Mouse (Mus musculus) neural tube, embryonic 15.5 days (tissue): ENCODE results near the gene Limd1. TPM values are rescaled to one million over a fixed set of nuclear protein-coding genes. Genes with fewer than 3 reads are reported as not detected.

ENCODE experiments used
- ATAC-seq: fragments of 200-750 bp; cut with Nextera tagmentation; 2 replicates; pipeline ENCODE4 v1.8.0; 2017; ENCODE audit warnings: mild to moderate bottlenecking, moderate TSS enrichment, moderate library complexity; ENCODE audit not compliant: low FRiP score
- H3K27ac ChIP-seq: fragments of 300-500 bp; sonication (generic); replicated peaks from 2 replicates; pipeline ENCODE4 v1.5.1; 2015; ENCODE audit warnings: mild to moderate bottlenecking, inconsistent platforms
- H3K27me3 ChIP-seq: fragments of 300-500 bp; sonication (generic); replicated peaks from 2 replicates; pipeline ENCODE4 v1.6.1; 2015; ENCODE audit warnings: inconsistent platforms
- H3K36me3 ChIP-seq: fragments of 300-500 bp; sonication (generic); 2 replicates; pipeline ENCODE4 v1.6.1; 2015; ENCODE audit warnings: inconsistent platforms
- H3K4me1 ChIP-seq: fragments of 300-500 bp; sonication (generic); 2 replicates; pipeline ENCODE4 v1.6.1; 2015; ENCODE audit warnings: inconsistent platforms
- H3K4me2 ChIP-seq: fragments of 300-500 bp; sonication (generic); 2 replicates; pipeline ENCODE4 v1.6.1; 2015; ENCODE audit warnings: inconsistent platforms, mild to moderate bottlenecking, moderate library complexity
- H3K4me3 ChIP-seq: fragments of 300-500 bp; sonication (generic); replicated peaks from 2 replicates; pipeline ENCODE4 v1.5.1; 2015; ENCODE audit warnings: mild to moderate bottlenecking, inconsistent platforms
- H3K9ac ChIP-seq: fragments of 300-500 bp; sonication (generic); replicated peaks from 2 replicates; pipeline ENCODE4 v1.6.1; 2015; ENCODE audit warnings: mild to moderate bottlenecking, inconsistent platforms
- H3K9me3 ChIP-seq: fragments of 300-500 bp; sonication (generic); replicated peaks from 2 replicates; pipeline ENCODE4 v1.6.1; 2016; ENCODE audit warnings: inconsistent platforms
- WGBS: fragments of 180-500 bp; shearing (Covaris S2); methylation state at CpG from one replicate; pipeline ENCODE4 v1.1.7; 2015; ENCODE audit warnings: mixed read lengths; 5-methylcytosine and 5-hydroxymethylcytosine counted together
- polyA plus RNA-seq: library from polyadenylated mRNA; unstranded; fragments of >200 nt; fragmentation: Nextera tagmentation; extraction: Ambion mirVana; gene quantifications from 2 replicates; pipeline ENCODE4 v1.2.1, GENCODE M21; 2015

Gene Limd1
- polyA plus RNA-seq, 1 experiment from 2014 or later: 10.9 TPM

DNA sequence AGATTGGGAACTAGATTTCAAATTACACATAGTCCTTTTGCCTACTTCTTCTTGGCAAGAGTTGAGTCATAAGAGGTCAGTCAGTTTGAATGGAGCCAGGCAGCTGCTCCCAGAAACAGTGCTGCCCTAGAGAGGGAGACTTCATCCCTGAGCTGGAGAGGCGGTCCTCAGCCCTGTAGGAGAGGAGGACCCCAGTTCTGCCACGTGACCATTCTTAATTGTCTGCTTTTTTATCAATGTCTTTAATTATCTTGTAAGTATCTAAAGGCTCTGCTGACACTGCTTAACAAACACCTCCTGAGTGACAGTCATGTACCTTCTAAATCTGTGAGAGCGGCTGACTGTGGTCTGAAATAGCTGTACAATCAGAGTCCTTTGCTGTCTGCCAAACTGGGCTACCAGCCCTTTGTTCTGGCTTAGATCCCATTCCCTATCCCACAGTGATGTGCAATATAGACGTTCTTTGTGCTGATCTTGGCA, 11.3 kb upstream of the Limd1 start:
- Histone ChIP-seq H3K4me3 (no peak overlapping the region), H3K27ac (no peak overlapping the region)
- ATAC-seq: no peak

DNA sequence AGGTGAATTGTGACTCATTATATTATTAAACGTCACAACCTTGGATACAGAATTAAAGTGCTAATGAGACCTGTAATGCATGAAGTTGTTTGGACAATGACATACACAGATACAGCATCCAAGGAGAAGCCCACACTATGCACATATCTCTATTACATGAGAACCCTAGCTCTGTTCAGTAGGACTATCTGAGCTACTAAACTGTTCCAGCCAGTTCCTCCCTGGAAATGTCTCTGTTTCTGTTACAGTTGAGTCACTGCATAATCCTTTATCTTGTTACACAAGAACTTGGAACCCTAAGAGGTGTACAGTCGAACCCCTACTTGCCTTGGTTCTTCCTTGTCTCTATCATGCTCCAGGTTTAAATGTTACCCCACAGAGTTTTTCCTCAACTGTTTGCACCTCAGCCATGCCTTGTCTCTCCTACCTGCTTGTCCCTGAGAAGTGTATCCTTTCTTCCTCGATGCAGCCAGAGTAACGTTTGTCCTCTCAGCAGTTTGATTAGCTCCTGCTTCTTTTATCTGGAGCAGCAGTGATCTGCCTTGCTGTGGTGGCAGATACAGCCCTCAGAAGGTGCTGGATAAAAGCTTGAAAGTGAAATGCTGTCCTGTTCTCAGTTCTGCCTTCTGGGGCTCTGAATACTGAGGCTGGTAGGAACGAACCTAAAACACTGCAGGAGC, 10.0 kb upstream of the Limd1 start:
- H3K9ac ChIP-seq: no peak overlapping the region
- no peak for ATAC-seq
- H3K4me2 ChIP-seq: no peak overlapping the region
- H3K4me1 ChIP-seq: no peaks in the 10 kb centered on the region
- H3K27ac ChIP-seq: no peak overlapping the region
- no peaks in the 10 kb centered on the region for H3K9me3 ChIP-seq
- H3K4me3 ChIP-seq: no peak overlapping the region
- no peaks in the 10 kb centered on the region for H3K36me3 ChIP-seq
- WGBS: 80% methylated on average over 5 of the region's 5 CpGs
- H3K27me3 ChIP-seq: no peaks in the 10 kb centered on the region

More for the DNA sequence above, 11.3 kb upstream of the Limd1 start:
- no peaks in the 10 kb centered on the region for H3K9me3 ChIP-seq
- H3K27me3 ChIP-seq: no peaks in the 10 kb centered on the region
- no peak overlapping the region for H3K9ac ChIP-seq
- H3K4me1 ChIP-seq: no peaks in the 10 kb centered on the region
- no peaks in the 10 kb centered on the region for H3K36me3 ChIP-seq
- 65% methylated on average over 4 of the region's 4 CpGs for WGBS
- no peak overlapping the region for H3K4me2 ChIP-seq

- no peak for ATAC-seq
- H3K9ac ChIP-seq: no peak overlapping the region
- H3K4me2 ChIP-seq: no peak overlapping the region
- H3K36me3 ChIP-seq: no peaks in the 10 kb centered on the region
- H3K4me1 ChIP-seq: no peaks in the 10 kb centered on the region
- no peak overlapping the region for H3K27ac ChIP-seq
- H3K27me3 ChIP-seq: no peaks in the 10 kb centered on the region
- H3K9me3 ChIP-seq: no peaks in the 10 kb centered on the region
- no peak overlapping the region for H3K4me3 ChIP-seq
These were observed 9.4 kb upstream of the Limd1 start for GRCm38 (mm10) chr9:123469087-123469486.

DNA sequence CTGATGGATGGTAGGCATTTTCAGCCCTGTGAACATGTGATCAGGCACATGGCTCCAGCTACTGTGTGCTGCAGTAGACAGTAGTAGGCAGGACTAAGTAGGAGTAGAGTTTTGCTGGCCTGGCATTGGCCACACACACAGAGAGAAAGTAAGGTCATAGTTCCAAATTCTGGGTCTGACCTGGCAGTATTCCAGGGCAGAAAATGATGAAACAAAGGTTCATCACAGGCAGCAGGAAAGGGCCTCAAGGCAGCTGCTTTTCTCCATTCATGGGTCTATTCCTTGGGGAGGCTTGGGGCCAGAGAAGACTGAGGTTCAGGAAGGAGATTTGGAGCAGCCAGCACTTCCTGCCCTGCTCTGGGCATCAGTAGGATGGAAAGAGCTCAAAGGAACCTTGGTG, 5.1 kb upstream of the Limd1 start:
- peaks cover 6% of the 10 kb centered on the region for H3K4me1 ChIP-seq
- no peak for ATAC-seq
- H3K9ac ChIP-seq: no peak overlapping the region
- no peaks in the 10 kb centered on the region for H3K27me3 ChIP-seq
- no peak overlapping the region for H3K4me3 ChIP-seq
- no peaks in the 10 kb centered on the region for H3K36me3 ChIP-seq
- H3K4me2 ChIP-seq: no peak overlapping the region
- no peak overlapping the region for H3K27ac ChIP-seq
- no peaks in the 10 kb centered on the region for H3K9me3 ChIP-seq

DNA sequence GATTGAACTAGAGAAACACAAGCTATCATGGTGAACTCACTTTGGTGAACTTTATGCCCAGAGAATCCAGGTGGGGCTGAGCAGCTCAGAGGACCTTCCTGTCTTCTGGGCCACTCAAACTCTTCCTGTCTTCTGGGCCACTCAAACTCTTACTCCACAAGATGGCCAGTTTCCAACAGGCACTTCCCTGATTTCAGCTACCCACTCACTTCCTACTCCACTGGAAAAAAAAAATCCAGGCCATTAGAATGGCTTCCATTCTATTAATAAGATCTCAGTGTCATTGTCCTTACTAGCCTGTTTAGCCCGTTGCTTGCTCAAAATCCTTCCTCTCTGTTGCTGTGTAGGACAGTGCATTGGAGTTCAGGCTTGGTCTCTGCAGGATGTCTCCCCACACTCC, 2.9 kb upstream of the Limd1 start:
- H3K36me3 ChIP-seq: no peaks in the 10 kb centered on the region
- H3K4me1 ChIP-seq: peaks cover 21% of the 10 kb centered on the region
- WGBS: 76% methylated on average over 1 of the region's 1 CpGs
- no peaks in the 10 kb centered on the region for H3K9me3 ChIP-seq
- no peaks in the 10 kb centered on the region for H3K27me3 ChIP-seq
- no peak overlapping the region for H3K9ac ChIP-seq
- no peak overlapping the region for H3K27ac ChIP-seq
- H3K4me3 ChIP-seq: no peak overlapping the region
- H3K4me2 ChIP-seq: no peak overlapping the region
- ATAC-seq: no peak

- peak overlapping the region; percentile 32; the same call in 1 of the 2 replicates for H3K9ac ChIP-seq
- no peak overlapping the region for H3K27ac ChIP-seq
- no peaks in the 10 kb centered on the region for H3K36me3 ChIP-seq
- ATAC-seq: peak; percentile 82
- no peaks in the 10 kb centered on the region for H3K9me3 ChIP-seq
- H3K4me2 ChIP-seq: peak overlapping the region; percentile 76
- peak overlapping the region; percentile 62 for H3K4me3 ChIP-seq
- no peaks in the 10 kb centered on the region for H3K27me3 ChIP-seq
- H3K4me1 ChIP-seq: peaks cover 35% of the 10 kb centered on the region
- WGBS: 2% methylated on average over 23 of the region's 29 CpGs
These were observed 398 bp upstream of the Limd1 start for GRCm38 (mm10) chr9:123478031-123478585.

GRCm38 (mm10) chr9:123479196-123479669, 727 bp downstream of the Limd1 start:
- peak; percentile 11; the same call in 1 of the 2 replicates for ATAC-seq
- WGBS: 23% methylated on average over 17 of the region's 17 CpGs
- H3K9me3 ChIP-seq: no peaks in the 10 kb centered on the region
- peaks cover 35% of the 10 kb centered on the region for H3K4me1 ChIP-seq
- no peaks in the 10 kb centered on the region for H3K27me3 ChIP-seq
- H3K4me2 ChIP-seq: peak overlapping the region; percentile 76
- no peaks in the 10 kb centered on the region for H3K36me3 ChIP-seq
- H3K27ac ChIP-seq: peak overlapping the region; percentile 56
- peak overlapping the region; percentile 62 for H3K4me3 ChIP-seq
- peak overlapping the region; percentile 57 for H3K9ac ChIP-seq

DNA sequence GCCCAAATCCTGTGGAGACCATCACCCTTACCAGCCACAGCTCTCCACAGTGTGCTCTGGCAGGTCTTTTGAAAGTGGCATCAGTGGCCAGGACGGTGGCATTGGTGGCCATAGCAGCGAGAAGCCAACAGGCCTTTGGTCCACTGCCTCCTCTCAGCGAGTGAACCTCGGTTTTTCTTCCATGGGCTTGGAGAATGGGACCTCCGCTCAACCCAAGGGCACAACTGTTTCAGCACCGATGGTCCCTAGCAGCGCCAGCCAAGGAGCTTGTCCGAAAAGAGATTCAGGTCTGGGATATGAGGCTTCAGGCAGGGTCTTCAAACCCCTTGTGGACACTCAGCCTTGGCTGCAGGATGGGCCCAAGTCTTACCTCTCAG, 1.4 kb downstream of the Limd1 start:
- Histone ChIP-seq H3K9ac (0 out of 2 replicates have a peak overlapping the region, but pooled peaks have one; percentile 57), H3K27me3 (no peaks in the 10 kb centered on the region)
- no peak for ATAC-seq

GRCm38 (mm10) chr9:123480253-123480921, 1.9 kb downstream of the Limd1 start:
- Histone ChIP-seq H3K4me2 (peak overlapping the region; percentile 76), H3K9ac (no peak overlapping the region), H3K9me3 (no peaks in the 10 kb centered on the region), H3K27me3 (no peaks in the 10 kb centered on the region), H3K4me3 (peak overlapping the region; percentile 8; the same call in 1 of the 2 replicates), H3K4me1 (peaks cover 35% of the 10 kb centered on the region), H3K27ac (no peak overlapping the region), H3K36me3 (no peaks in the 10 kb centered on the region)
- ATAC-seq: no peak
- WGBS: 82% methylated on average over 18 of the region's 18 CpGs

More for the DNA sequence above, 1.4 kb downstream of the Limd1 start:
- WGBS: 88% methylated on average over 8 of the region's 8 CpGs
- Histone ChIP-seq H3K36me3 (no peaks in the 10 kb centered on the region), H3K4me3 (peak overlapping the region; percentile 62), H3K27ac (no peak overlapping the region), H3K4me2 (peak overlapping the region; percentile 76), H3K9me3 (no peaks in the 10 kb centered on the region), H3K4me1 (peaks cover 35% of the 10 kb centered on the region)

DNA sequence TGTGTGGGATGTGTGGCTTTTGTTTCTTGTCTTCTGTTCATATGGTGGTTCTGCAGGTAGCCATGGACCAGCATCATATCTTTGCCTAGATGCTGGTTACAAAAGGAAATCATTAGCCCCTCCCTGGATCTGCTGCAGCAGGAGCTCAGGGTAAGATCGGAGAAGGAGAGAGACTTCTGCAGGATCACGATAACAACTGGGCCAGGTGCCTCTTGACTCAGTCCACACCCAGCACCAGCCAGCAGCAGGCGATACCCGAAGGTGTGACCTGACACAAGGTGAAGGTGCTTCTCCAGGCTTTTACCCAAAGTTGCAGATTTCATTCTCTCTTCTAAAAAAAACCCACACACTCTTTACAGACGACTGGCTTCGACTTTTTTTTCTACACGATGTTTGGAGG, 2.6 kb downstream of the Limd1 start:
- peaks cover 35% of the 10 kb centered on the region for H3K4me1 ChIP-seq
- no peak overlapping the region for H3K4me3 ChIP-seq
- no peak overlapping the region for H3K27ac ChIP-seq
- no peak for ATAC-seq
- WGBS: 76% methylated on average over 7 of the region's 7 CpGs
- peak overlapping the region; percentile 76 for H3K4me2 ChIP-seq
- no peaks in the 10 kb centered on the region for H3K9me3 ChIP-seq
- no peaks in the 10 kb centered on the region for H3K27me3 ChIP-seq
- H3K36me3 ChIP-seq: no peaks in the 10 kb centered on the region
- no peak overlapping the region; the same call in 1 of the 2 replicates for H3K9ac ChIP-seq

GRCm38 (mm10) chr9:123483598-123483997, 5.1 kb downstream of the Limd1 start:
- Histone ChIP-seq H3K9me3 (no peaks in the 10 kb centered on the region), H3K4me3 (no peak overlapping the region), H3K9ac (no peak overlapping the region), H3K4me1 (peaks cover 29% of the 10 kb centered on the region), H3K4me2 (no peak overlapping the region), H3K27ac (no peak overlapping the region), H3K27me3 (no peaks in the 10 kb centered on the region), H3K36me3 (no peaks in the 10 kb centered on the region)
- no peak for ATAC-seq
- 87% methylated on average over 1 of the region's 1 CpGs for WGBS

DNA sequence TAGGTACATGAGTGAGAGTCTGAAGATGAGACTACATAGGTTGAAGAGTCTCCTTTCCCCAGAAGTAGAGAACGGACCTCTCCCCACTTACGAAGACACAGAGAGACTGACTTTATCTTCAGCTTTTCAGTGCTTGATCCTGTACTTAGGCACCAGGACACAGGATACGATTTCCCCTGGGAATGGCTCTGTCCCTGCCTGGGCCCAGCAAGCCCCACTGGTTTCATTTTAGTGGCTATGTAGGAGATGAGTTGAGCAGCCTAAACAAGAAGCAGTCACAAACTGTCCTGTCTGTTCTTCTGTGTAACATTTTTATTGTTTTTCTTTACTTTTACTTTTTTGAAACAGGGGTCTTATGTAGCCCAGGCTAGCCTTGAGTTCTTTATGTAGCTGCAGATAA, 6.3 kb downstream of the Limd1 start:
- no peaks in the 10 kb centered on the region for H3K9me3 ChIP-seq
- H3K4me3 ChIP-seq: no peak overlapping the region
- WGBS: 93% methylated on average over 3 of the region's 3 CpGs
- no peaks in the 10 kb centered on the region for H3K27me3 ChIP-seq
- no peak overlapping the region for H3K9ac ChIP-seq
- peaks cover 26% of the 10 kb centered on the region; the same call in 1 of the 2 replicates for H3K4me1 ChIP-seq
- no peak overlapping the region for H3K4me2 ChIP-seq
- H3K36me3 ChIP-seq: no peaks in the 10 kb centered on the region
- ATAC-seq: no peak
- no peak overlapping the region for H3K27ac ChIP-seq
